Mouse (Mus musculus) embryo, embryonic 11 days (tissue): Measurements from ENCODE around the gene Ank2.
A peak's percentile ranks its signal among the peaks of the same experiment; 100 is the strongest.

Source experiments
- DNase-seq: peaks from one replicate; pipeline ENCODE4 v3.0.0-alpha.2; 2015

Ank2 gene

DNA sequence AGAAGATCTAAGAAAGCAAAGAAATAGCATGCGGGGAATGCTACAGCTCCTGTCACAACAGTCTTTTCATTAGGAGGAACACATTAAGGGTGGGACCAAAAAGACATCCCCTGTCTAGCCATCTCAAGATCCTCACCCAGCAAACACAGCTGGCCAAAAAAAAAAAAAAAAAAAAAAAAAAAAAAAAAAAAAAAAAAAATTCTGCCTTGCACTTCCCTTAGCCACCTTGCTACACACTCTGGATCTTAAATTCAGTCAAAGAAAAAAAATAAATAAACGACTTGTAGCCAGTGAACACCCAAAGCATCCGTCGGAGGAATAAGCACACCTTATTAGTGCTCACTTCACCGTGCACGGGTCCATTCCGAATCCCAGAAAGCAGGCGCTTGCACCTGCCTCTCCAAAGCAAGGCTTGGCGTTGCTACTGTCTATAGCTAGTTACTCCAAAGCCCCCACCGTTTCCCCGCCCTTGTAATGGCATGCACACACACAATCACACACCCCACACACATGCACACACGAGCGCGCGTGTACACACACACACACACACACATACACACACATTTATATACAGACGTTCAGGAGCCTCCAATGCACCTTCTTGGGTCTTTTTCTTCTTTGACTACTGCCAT is 273.9 kb downstream of the Ank2 start:
- peak; percentile 40 for DNase-seq

DNA sequence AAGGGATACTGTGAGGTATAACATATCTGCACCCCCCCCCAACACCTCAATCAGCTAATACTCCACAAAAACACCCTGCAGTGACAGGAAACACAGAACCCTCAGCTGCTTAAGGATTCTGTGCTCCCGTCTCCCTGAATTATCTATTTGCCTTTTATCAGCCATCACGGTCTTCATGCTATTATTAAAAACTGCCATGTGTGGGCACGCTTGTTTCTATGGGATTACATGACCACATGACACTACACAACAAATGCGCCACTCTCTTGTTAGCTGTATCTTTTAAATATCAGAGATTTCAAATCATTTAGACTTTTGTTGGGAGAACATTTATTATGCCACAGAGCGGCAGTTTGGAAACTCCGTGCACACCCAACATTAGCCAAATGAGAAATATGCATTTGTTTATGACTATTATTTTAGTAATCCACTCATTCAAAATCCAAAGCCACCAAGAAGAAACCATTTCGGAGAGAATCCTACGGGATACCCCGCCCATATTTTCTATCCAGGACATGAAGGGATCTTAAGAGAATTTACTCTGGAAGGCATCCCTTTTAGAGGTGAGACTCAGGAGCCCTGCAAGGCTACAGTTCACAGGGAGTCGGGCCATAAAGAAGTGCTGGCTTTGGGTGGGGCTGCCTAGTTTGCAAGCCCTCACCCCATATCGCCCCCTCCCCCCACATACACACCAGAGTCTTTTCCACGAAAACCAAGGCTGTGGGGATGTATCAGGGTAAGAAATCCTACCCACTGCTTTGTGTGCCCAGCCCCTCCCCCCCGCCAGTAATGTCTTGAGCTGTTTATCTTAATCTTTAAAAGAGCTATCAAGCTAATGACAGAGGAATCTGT is 274.6 kb downstream of the Ank2 start:
- DNase-seq: no peak

DNA sequence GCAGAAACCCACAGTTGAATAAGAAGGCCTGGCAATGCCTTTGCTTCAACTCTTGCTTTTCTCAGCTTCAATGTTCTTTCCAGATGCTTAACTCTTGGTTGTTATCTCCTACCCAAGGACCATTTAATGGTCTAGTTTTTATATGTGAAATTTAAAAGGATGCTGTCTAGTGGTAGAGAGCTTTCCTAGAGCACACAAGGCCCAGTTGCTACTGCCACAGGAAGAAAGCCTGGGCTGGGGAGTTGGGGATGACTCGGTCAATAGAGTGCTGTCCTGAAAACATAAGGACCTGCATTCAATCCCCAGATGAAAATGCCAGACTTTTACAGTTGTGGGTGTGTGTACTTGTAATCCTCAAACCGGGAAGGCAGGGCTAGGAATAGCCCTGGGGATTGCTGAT is 277.1 kb downstream of the Ank2 start:
- no peak for DNase-seq

DNA sequence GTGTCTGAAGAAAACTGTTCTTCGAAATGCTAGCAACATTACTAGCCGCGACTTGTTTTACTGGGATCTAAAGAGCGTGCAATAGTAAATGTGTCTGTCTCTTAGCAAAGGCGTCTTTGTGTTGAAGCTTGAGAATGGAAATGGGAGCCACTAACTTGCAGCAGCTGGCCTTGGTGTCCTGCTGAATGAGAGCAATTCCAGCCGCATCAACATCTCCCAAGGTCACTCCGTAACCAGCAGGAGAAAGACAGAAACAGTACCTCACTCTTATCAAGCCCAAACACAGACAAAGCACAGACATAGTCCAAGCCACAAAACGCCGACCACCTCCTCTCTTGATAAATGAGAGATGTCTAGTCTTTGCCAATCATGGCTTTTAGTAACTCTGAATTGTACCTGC is 278.3 kb downstream of the Ank2 start:
- no peak for DNase-seq

DNA sequence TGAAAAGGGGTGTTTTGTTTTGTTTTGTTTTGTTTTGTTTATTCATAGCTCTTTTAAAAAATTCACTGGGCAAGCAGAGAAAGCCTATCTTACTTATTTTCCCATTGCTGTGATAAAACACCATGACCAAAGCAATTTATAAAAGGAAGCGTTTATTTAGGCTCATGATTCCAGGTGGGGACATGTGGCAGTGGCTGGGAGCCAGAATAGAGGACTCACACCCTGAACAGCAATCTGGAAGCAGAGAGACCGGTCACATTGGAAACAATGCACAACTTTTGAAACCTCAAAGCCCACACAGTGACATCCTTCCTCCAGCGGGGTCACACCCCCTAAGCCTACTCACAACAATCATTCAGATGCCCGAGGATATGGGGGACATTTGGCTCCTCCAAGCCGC is 285.6 kb downstream of the Ank2 start:
- no peak for DNase-seq

DNA sequence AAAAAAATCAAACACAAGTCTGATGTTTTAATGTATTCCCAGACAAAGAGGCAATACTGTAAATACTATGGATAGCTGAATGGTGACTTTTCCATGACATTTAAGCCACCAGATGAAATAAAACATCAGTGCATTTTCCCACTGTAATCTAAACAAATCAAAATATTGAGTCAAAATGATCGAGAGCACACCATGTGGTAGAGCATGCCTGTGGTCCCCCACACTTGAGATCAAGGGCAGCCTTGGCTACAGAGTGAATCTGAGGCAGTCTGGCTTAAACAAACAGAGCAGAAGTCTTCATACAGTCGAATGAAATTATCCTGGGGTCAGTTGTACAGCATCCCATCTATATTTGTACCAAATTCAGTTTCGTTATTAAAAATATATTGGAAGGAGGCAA is 288.0 kb downstream of the Ank2 start:
- no peak for DNase-seq

DNA sequence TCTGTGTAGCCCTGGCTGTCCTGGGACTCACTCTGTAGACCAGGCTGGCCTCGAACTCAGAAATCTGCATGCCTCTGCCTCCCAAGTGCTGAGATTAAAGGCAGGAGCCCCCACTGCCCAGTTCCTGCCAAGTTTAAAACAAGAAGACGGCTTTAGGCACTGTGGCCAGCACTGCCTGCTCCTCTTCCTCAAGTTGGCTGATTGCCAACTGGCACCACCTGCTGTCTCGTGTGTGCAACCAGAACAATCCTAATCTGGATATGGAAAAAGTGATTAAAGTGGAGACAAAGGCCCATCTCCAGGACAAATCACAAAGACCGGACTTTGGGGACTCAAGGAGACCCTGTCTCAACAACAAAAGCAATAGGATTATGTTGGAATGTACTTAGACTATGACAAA is 288.6 kb downstream of the Ank2 start:
- DNase-seq: no peak

DNA sequence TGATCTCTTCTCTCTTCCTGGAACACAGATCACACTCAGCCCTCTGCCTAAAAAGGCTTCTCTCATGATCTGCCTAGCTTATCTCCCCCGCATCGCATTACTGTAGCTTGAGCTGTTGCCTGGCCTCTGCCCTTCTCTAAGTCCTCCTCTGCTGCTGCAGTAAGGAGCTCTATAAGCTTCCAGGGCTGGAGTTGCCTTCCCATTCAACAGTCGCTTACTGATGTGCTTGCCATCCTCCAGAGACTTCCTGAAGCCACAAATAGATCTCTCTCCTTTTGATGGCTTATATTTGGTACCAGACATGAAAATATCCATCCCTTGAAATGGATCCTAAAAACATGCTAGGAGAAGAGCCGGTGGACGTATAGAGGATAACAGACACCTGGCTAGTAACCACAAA is 290.3 kb downstream of the Ank2 start:
- no peak for DNase-seq

DNA sequence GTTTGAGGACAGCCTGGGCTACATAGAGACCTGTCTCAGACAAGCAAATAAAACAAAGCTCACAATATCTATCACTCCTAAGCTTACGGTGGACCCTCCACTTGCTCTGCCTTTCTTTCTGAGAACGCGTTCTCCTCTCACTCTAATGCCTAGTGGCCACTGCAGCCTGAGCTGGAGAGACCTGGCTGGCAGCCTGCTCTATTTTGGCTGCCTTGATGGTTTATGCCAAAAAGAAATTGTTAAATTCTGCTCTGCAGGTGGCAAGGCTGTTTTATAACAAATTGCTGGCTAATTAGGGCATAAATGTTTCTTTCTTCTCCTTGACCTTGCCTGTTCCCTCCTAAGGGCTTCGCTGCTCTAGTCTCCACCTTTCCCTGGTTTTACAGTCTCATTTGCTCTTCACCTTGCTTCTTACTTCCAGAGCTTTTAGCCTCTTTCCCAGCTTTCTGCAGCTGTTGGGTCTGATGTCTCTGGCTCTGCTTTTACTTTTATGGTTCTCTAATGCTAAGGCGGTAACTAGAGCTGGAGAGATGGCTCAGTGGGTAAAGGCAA is 293.2 kb downstream of the Ank2 start:
- no peak for DNase-seq

DNA sequence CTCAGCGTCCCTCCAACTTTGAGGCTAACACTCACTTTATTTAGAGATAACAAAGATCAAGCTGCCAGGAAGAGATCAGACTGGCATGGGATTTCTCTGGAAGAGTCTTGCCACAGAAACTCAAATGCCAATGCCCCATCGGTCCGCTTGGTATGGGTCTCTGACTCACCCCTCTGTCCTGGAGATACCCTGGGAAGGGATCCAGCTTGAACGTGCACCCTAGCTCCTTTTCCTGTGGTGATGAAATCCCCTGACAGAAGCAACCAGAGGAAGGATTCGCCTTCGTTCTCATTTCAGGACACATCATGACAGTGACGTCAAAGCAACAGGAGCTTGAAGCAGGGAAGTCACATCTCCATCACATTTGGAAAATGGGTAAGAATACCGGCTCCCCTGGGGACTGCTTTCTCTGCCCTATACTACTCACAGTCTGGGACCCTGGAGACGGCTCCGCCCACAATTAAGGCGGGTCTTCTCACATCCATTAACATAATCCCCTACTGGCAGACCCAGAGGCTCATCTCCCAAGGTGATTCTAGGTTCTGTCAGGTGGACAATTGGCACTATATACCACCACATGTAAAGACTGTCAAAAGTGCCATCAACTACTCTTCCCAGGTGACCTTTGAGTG is 296.6 kb downstream of the Ank2 start:
- DNase-seq: no peak

DNA sequence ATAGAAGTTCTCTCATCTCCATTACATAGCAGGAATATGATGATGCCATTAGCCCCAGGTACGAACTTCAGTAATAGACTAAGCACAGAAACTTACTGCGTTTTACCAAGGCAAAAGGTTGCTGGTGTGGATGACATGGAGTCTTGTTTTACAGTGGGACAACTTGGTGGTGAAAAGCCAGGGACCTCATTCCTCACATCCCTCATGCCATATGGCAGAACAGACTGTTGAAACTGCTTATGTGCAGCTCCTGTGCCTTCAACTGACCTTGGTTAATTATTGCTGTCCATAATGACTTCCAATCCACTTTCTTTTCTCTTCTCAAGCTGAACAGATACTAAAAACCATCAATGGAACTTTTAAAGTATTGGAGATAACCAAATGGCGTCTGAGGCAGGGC is 298.4 kb downstream of the Ank2 start:
- no peak for DNase-seq

DNA sequence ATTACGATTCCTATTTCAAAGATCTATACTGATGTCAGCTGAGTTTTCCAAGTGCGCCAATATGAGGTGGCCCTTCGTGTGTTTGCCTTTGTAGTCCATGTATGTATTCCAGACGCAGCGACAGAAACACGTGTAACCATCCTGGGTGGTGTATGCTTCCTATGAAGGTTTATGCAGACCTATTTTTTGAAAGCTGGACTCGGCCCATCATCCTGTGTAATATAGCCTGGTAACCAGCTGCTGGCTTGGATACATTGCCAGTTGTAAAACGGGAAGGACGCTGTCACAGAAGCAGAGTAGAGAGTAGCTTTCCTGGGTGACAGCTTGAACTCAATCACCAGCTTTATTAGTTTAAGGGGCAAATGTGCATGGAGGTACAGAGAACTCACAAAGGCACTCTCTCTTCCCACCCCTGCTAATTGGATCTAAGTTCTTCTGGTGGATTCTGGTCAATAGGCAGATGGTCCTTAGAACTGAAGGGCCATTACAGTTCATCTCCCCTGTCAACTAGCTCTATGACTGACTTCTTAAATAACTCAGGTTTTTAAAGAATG is 300.0 kb downstream of the Ank2 start:
- DNase-seq: no peak

DNA sequence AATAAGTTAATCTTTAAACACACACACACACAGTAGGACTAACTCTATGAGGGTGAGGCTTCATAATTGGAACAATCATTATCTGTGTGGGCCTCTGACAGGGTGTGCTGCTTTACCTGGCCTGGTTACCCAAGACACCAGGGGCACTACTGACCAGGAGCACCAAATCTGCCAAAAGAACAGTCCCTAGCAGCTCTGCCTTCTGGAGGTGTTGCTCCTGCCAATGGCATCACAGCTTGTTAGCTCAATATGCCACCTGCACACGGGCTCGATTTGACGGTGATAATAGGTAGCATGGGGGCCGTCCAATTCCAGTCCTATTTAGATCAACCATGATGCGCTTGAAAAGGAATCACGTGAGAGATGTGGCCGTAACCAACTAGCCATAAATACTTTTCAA is 300.5 kb downstream of the Ank2 start:
- DNase-seq: no peak

DNA sequence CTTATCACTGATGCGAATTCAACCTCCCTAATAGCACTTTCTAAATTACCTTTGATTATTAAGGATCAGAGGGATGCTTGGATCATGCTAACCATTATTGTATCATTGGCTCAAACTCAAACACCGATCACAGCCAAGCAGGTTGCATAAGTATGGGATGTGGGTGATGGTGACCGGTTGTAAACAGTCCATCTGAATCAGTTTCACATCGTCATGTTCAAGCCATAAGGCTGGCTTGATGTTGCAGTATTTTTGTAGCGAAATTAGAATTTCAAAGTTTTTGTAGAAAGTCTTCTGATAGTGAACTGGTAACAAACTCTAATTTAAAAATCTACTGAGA is 310.4 kb downstream of the Ank2 start:
- no peak for DNase-seq

DNA sequence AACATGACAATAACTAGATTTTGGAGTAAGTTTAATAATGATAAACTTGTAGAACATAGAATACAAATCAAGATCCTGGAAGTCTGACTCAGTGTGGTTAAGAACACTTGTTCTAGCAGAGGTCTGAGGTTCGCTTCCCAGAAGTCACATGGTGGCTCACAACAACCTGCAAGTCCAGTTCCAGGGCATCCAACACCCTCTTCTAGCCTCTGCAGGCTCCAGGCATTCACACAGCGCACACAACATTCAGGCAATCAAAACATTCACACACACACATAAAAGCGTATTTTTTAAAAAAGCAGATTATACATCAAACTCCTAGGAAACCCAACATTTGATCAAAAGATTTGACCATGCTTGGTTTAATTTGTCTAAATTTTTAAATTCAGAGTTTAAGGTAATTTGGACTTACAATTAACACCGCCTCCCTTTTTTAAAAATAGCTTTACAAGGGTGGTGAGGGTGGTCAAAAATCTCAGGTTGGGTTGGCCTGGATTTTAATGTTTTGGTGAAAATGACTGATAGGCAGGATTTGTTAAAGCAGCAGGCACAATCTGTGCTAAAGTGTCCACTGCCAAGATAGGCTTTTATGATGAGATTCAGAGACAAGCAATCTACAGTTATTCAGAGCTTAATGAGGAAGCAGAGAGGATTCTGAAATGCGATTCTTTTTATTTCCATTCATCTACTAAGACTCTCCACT is 310.9 kb downstream of the Ank2 start:
- no peak for DNase-seq

DNA sequence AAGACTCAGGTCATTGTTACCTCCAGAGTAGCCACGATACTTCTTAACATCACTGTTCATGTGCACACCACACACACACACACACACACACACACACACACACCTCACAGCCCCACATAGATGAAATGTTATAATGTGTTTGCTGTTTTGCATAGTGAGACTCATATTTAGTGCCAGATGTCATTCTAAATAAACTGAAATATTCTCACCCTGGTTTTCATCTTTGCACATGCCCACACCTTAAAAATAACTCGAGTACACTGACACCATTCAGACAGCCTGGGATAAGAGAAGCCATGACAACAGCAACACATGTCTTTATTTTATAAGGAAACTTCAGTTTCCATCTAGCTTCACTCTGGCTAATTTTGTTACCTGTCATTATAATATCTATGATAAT is 312.1 kb downstream of the Ank2 start:
- no peak for DNase-seq

DNA sequence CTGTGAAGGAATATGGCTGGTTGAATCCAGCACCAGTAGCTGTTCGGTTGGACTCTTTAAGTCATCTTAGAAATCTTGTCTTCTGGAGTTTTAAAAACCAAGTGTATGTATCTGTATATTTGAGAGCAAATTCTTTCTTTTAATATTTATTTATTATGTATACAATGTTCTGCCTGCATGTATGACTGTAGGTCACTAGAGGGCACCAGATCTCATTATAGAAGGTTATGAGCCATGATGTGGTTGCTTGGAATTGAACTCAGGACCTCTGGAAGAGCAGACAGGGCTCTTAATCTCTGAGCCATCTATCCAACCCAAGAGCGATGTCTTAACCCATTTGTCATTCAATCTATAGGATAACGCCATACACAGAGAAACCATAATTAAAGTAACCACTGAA is 312.9 kb downstream of the Ank2 start:
- no peak for DNase-seq

DNA sequence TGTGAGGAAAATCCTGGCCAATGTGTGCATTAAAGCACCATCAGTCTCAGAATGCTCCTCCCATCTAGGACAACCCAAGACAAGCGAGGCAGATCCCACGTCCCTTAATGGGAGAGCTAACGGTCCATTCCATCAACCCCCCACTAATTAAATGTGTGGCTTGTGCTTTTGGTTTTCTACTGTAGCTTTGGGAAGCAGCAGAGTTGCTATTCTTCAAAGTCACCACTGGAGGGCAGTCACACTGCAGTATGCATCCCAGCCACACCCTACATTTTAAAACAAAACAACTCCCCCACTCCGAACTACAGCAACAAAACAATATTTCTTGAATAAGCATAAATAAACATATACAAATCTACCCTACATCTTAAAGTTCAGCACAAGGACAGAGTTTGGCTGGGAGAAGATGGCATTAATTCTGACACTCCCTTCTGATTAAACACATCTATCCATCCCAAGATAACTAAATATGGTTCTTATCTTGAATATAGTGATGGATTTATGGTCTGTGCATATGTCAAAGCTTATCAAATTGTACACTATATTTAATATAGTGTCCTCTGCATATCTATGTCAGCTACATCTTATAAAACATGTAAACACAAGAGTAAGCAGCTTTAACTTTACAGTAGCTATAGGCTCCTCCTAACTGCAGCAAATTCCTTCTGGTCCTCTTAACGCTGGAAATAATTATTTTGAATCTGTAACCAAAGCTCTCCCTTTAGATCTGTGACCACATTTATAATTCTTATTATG is 315.0 kb downstream of the Ank2 start:
- peak; percentile 61 for DNase-seq

DNA sequence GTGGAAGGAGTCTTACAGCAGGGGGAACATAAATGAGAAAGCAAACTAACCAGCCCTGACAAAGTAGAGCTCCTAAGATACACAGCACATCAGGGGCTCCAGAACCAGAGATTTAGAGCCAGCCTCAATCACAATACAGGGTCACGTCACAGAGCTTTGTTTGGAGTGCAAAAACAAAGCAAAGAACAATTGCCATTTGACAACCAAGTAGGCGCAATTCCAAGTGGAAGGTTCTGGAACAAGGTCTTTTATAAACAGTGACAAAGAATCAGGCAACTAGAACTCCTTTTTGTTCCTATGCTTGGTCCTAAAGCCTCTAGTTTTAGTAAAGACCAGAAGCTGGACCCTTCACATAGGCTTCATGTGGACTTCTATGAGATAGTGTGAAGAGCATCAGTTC is 326.5 kb downstream of the Ank2 start:
- no peak for DNase-seq

DNA sequence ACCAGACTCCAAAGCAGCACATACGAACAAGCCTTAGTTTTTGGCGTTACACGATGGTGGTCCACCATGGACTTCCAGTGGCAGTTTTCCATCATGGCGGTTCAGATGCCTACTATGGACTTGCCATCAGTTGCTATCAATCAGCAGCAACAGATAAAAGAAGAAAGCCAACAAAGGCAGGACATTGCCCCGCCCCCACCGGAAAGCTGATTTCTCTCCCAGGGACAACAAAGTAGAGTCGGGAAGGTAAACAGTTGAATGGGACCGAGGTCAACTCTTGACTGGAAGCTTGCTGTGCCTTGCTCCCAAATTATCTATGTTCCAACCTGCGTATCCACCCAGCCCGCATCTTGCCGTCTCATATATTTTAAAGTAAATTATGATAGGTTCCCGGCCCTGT is 328.9 kb downstream of the Ank2 start:
- DNase-seq: no peak

DNA sequence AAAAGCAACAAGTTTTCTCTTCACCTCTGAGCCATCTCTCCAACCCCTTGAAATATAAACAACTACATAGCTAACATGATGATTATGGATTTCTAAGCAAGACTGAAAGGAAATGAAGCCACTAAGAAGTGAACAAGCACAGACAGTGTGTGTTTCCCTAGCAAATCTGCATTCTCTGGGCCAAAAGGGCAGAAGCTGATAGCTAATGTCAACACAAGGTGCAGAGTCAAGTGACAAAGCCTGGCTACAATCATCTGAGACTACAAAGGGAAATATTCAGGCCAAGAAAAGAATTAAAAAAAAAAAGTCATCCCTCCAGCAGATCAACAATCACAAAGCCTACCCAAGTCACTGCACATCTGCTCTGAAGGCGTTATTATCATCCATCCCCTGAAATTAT is 330.0 kb downstream of the Ank2 start:
- DNase-seq: no peak

DNA sequence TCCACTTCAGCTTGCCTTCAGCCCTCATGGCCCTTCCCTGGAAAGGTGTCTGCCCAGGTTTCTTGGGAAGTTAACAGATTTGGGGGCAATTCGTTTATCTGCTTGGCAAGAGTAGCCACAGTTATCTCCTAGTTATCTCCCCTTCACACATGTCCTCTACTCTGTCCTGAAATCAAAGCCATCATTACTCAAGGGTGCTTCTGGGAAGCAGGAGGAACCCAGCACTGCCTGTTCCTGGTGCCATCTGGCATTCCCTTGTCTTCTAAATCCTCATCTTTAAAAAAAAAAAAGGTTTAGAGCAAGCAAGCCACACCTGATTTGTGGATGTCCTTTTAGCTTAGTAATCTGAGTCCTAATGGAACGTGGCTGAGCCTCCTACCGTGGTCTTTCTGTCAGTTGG is 335.4 kb downstream of the Ank2 start:
- DNase-seq: no peak
